Mouse (Mus musculus) bone marrow, adult 2 months (tissue): Measurements from ENCODE around the gene Ptgfrn.

Source experiments
- CTCF ChIP-seq: fragments of 200-500 bp; IDR thresholded peaks from 2 replicates; pipeline ENCODE4 v1.5.1; 2011; ENCODE audit warnings: low read length, control low read depth; ENCODE audit not compliant: control insufficient read depth, insufficient read depth
- POLR2A ChIP-seq: fragments of 200-500 bp; IDR thresholded peaks from 2 replicates; pipeline ENCODE4 v1.6.1; 2011; ENCODE audit warnings: low read depth, mild to moderate bottlenecking, control low read depth, low read length, borderline replicate concordance; ENCODE audit not compliant: control insufficient read depth

- no peak for TF ChIP-seq CTCF
- TF ChIP-seq POLR2A: no peak
Observed at GRCm38 (mm10) chr3:101129620-101130019, 19.5 kb upstream of the Ptgfrn start.
